Mouse (Mus musculus): ENCODE data around the gene Drc7. TPM values are rescaled to one million over a fixed set of nuclear protein-coding genes. Genes with fewer than 3 reads are reported as not detected.

The Drc7 gene
- polyA plus RNA-seq (2015; fragmentation: Illumina TruSeq; extraction: RNeasy Lipid Tissue Mini Kit (QIAGEN cat#74804); ENCODE audit: low read depth, low replicate concordance) = 3.8 TPM

GRCm38 (mm10) chr8:95054927-95055510 is at the start of gene Drc7:
Drc7 (plus strand) TSS chr8:95055103.

GRCm38 (mm10) chr8:95017451-95017850 is 37.5 kb upstream of the Drc7 start, which contains the start of gene Adgrg3:
Adgrg3 (plus strand) TSS chr8:95017692.

GRCm38 (mm10) chr8:95080381-95081341 is 25.8 kb downstream of the Drc7 start, which contains the start of gene Katnb1:
Katnb1 (plus strand) TSS chr8:95081186.

Other genes with a start within 250 kb of the Drc7 start
- gene Ccl17, start 244.7 kb upstream of the Drc7 start, polyA plus RNA-seq (2015; fragmentation: Illumina TruSeq; extraction: RNeasy Lipid Tissue Mini Kit (QIAGEN cat#74804); ENCODE audit: low read depth, low replicate concordance) = 1.2 TPM
- gene Coq9, start 216.8 kb upstream of the Drc7 start, polyA plus RNA-seq (2015; fragmentation: Illumina TruSeq; extraction: RNeasy Lipid Tissue Mini Kit (QIAGEN cat#74804); ENCODE audit: low read depth, low replicate concordance) = 115 TPM
- gene Ciapin1, start 216.7 kb upstream of the Drc7 start, polyA plus RNA-seq (2015; fragmentation: Illumina TruSeq; extraction: RNeasy Lipid Tissue Mini Kit (QIAGEN cat#74804); ENCODE audit: low read depth, low replicate concordance) = 46.5 TPM
- gene Polr2c, start 197.7 kb upstream of the Drc7 start, polyA plus RNA-seq (2015; fragmentation: Illumina TruSeq; extraction: RNeasy Lipid Tissue Mini Kit (QIAGEN cat#74804); ENCODE audit: low read depth, low replicate concordance) = 98.0 TPM
- 18.5 TPM for gene Dok4, start 178.8 kb upstream of the Drc7 start, polyA plus RNA-seq (2015; fragmentation: Illumina TruSeq; extraction: RNeasy Lipid Tissue Mini Kit (QIAGEN cat#74804); ENCODE audit: low read depth, low replicate concordance)
- 1.2 TPM for gene Ccdc102a, start 137.0 kb upstream of the Drc7 start, polyA plus RNA-seq (2015; fragmentation: Illumina TruSeq; extraction: RNeasy Lipid Tissue Mini Kit (QIAGEN cat#74804); ENCODE audit: low read depth, low replicate concordance)
- gene Adgrg5, start 131.4 kb upstream of the Drc7 start, polyA plus RNA-seq (2015; fragmentation: Illumina TruSeq; extraction: RNeasy Lipid Tissue Mini Kit (QIAGEN cat#74804); ENCODE audit: low read depth, low replicate concordance) = not detected
- 55.9 TPM for gene Adgrg1, start 80.4 kb upstream of the Drc7 start, polyA plus RNA-seq (2015; fragmentation: Illumina TruSeq; extraction: RNeasy Lipid Tissue Mini Kit (QIAGEN cat#74804); ENCODE audit: low read depth, low replicate concordance)
- not detected for gene Adgrg3, start 37.4 kb upstream of the Drc7 start, polyA plus RNA-seq (2015; fragmentation: Illumina TruSeq; extraction: RNeasy Lipid Tissue Mini Kit (QIAGEN cat#74804); ENCODE audit: low read depth, low replicate concordance)
- gene Katnb1, start 26.1 kb downstream of the Drc7 start, polyA plus RNA-seq (2015; fragmentation: Illumina TruSeq; extraction: RNeasy Lipid Tissue Mini Kit (QIAGEN cat#74804); ENCODE audit: low read depth, low replicate concordance) = 26.7 TPM
- gene Kifc3, start 147.7 kb downstream of the Drc7 start, polyA plus RNA-seq (2015; fragmentation: Illumina TruSeq; extraction: RNeasy Lipid Tissue Mini Kit (QIAGEN cat#74804); ENCODE audit: low read depth, low replicate concordance) = 34.2 TPM